Mouse (Mus musculus) heart, postnatal 25 days (tissue): Measurements from ENCODE around the gene Odf3. TPM values are rescaled to one million over a fixed set of nuclear protein-coding genes. Genes with fewer than 3 reads are reported as not detected.
"Not testable (repeated sequence)": the region's sequence is repeated elsewhere in the genome, so short reads cannot be mapped to it uniquely, and the experiment has no call there.

ENCODE experiments used
- DNase-seq: peaks from one replicate; pipeline ENCODE4 v3.0.0; 2022; ENCODE audit warnings: low spot score
- intact Hi-C: fragments of 180-260 bp; cut with DNase I; formaldehyde crosslinking; loops from one replicate; pipeline ENCODE4 v1.15.1; 2025
- total RNA-seq, 2 experiments: library from RNA; stranded (reverse); gene quantifications; 2 replicates each; pipeline ENCODE4 v1.2.3; 2021

Gene Odf3
- total RNA-seq, 2 experiments from 2014 or later: not detected

GRCm38 (mm10) chr7:140874224-140874623, 26.6 kb downstream of the Odf3 start:
- DNase-seq: no peak

GRCm38 (mm10) chr7:140877364-140877763, 29.8 kb downstream of the Odf3 start:
- no peak for DNase-seq
- intact Hi-C loops: no loop called here

More at GRCm38 (mm10) chr7:140874224-140874623, 26.6 kb downstream of the Odf3 start:
- intact Hi-C loops: no loop called here

- DNase-seq: no peak
- intact Hi-C loops: no loop called here
Observed at GRCm38 (mm10) chr7:140879355-140879754, 31.8 kb downstream of the Odf3 start.

GRCm38 (mm10) chr7:140880419-140880818, 32.8 kb downstream of the Odf3 start:
- intact Hi-C loops: no loop called here
- DNase-seq: no peak

- no peak for DNase-seq
- intact Hi-C loops: no loop called here
Observed at GRCm38 (mm10) chr7:140880865-140881515, 33.4 kb downstream of the Odf3 start.

- intact Hi-C loops: loop anchor here (1.0 kb wide), 1 partner anchor 25 kb away; the partner anchor contains the start of gene Bet1l
- DNase-seq: peak; percentile 85
Observed at GRCm38 (mm10) chr7:140881696-140882468, 34.3 kb downstream of the Odf3 start, which contains the start of the genes Psmd13 and Sirt3. Gene Psmd13 (plus strand): TSS chr7:140881968. Gene Sirt3 (minus strand): TSS chr7:140882309.

GRCm38 (mm10) chr7:140882469-140882803, 34.8 kb downstream of the Odf3 start:
- intact Hi-C loops: loop anchor here (1.0 kb wide), 1 partner anchor 25 kb away; the partner anchor contains the start of gene Bet1l
- no peak for DNase-seq

- intact Hi-C loops: not testable (repeated sequence)
Observed at GRCm38 (mm10) chr7:140890636-140891035, 43.0 kb downstream of the Odf3 start.

GRCm38 (mm10) chr7:140894031-140894430, 46.4 kb downstream of the Odf3 start:
- DNase-seq: no peak
- intact Hi-C loops: no loop called here

More at GRCm38 (mm10) chr7:140890636-140891035, 43.0 kb downstream of the Odf3 start:
- DNase-seq: not testable (repeated sequence)

GRCm38 (mm10) chr7:140894611-140895010, 47.0 kb downstream of the Odf3 start:
- DNase-seq: no peak
- intact Hi-C loops: no loop called here

GRCm38 (mm10) chr7:140897863-140898262, 50.3 kb downstream of the Odf3 start:
- intact Hi-C loops: no loop called here
- DNase-seq: no peak

GRCm38 (mm10) chr7:140899121-140899520, 51.5 kb downstream of the Odf3 start:
- intact Hi-C loops: no loop called here

GRCm38 (mm10) chr7:140900220-140900619, 52.6 kb downstream of the Odf3 start, which contains the start of gene Cox8b:
Gene Cox8b (minus strand): TSS chr7:140900446.
- intact Hi-C loops: no loop called here
- no peak for DNase-seq

More at GRCm38 (mm10) chr7:140899121-140899520, 51.5 kb downstream of the Odf3 start:
- DNase-seq: no peak

Other genes with a start within 250 kb of the Odf3 start
- gene Olfr46, start 246.5 kb upstream of the Odf3 start, total RNA-seq: not detected
- not detected for gene Olfr61, start 218.8 kb upstream of the Odf3 start, total RNA-seq
- not detected for gene Olfr53, start 201.4 kb upstream of the Odf3 start, total RNA-seq
- gene Olfr539, start 187.9 kb upstream of the Odf3 start, total RNA-seq: not detected
- gene Olfr45, start 165.9 kb upstream of the Odf3 start, total RNA-seq: not detected
- gene Olfr541, start 150.5 kb upstream of the Odf3 start, total RNA-seq: not detected
- gene Cyp2e1, start 84.1 kb upstream of the Odf3 start, total RNA-seq: 1 to 10 TPM; 6.3 to 6.9 TPM
- not detected for gene Syce1, start 60.0 kb upstream of the Odf3 start, total RNA-seq
- not detected for gene Zfp941, start 25.6 kb upstream of the Odf3 start, total RNA-seq
- under 1 TPM; 0.39 to 0.83 TPM for gene Urah, start 12.8 kb upstream of the Odf3 start, total RNA-seq
- gene Scgb1c1, start 2.3 kb upstream of the Odf3 start, total RNA-seq: 10 to 100 TPM; 10.8 to 14.5 TPM
- gene Gm45785, start 8.5 kb downstream of the Odf3 start, total RNA-seq: not detected
- gene Ric8a, start 9.2 kb downstream of the Odf3 start, total RNA-seq: 10 to 100 TPM; 20.1 to 21.8 TPM
- 10 to 100 TPM; 10.0 to 11.7 TPM for gene Bet1l, start 9.8 kb downstream of the Odf3 start, total RNA-seq
- 10 to 100 TPM; 86.0 to 93.0 TPM for gene Psmd13, start 34.2 kb downstream of the Odf3 start, total RNA-seq
- gene Sirt3, start 34.5 kb downstream of the Odf3 start, total RNA-seq: 10 to 100 TPM; 54.3 to 64.0 TPM
- 1,000 to 10,000 TPM; 2,576 to 2,619 TPM for gene Cox8b, start 52.6 kb downstream of the Odf3 start, total RNA-seq
- not detected for gene Nlrp6, start 73.1 kb downstream of the Odf3 start, total RNA-seq
- 1 to 10 TPM; 4.6 to 5.2 TPM for gene Pgghg, start 93.6 kb downstream of the Odf3 start, total RNA-seq
- gene Ifitm5, start 102.5 kb downstream of the Odf3 start, total RNA-seq: under 1 TPM; 0.47 to 0.59 TPM
- gene Gm45717, start 108.1 kb downstream of the Odf3 start, total RNA-seq: not detected
- gene Ifitm2, start 108.2 kb downstream of the Odf3 start, total RNA-seq: 100 to 1,000 TPM in 1 of 2 experiments, 10 to 100 TPM in 1; 96.7 to 116 TPM
- 1 to 10 TPM; 1.6 to 2.8 TPM for gene Ifitm1, start 119.4 kb downstream of the Odf3 start, total RNA-seq
- 100 to 1,000 TPM; 102 to 111 TPM for gene Ifitm3, start 163.0 kb downstream of the Odf3 start, total RNA-seq
- under 1 TPM in 1 of 2 experiments, not detected in 1; 0.42 TPM for gene Ifitm6, start 170.1 kb downstream of the Odf3 start, total RNA-seq
- not detected for gene Gm17387, start 181.3 kb downstream of the Odf3 start, total RNA-seq
- under 1 TPM in 1 of 2 experiments, not detected in 1; 0.08 TPM for gene B4galnt4, start 213.3 kb downstream of the Odf3 start, total RNA-seq
- under 1 TPM in 1 of 2 experiments, not detected in 1; 0.31 TPM for gene Pkp3, start 230.4 kb downstream of the Odf3 start, total RNA-seq